Mouse (Mus musculus): ENCODE results near the gene Man1a2. TPM values are rescaled to one million over a fixed set of nuclear protein-coding genes. Genes with fewer than 3 reads are reported as not detected.

The Man1a2 gene
- total RNA-seq (2015; ENCODE audit: low replicate concordance) (14.8 and 62.5 TPM in 2 replicates), total RNA-seq (2017; ENCODE audit: low replicate concordance) (49.2 and 52.1 TPM in 2 replicates)

DNA sequence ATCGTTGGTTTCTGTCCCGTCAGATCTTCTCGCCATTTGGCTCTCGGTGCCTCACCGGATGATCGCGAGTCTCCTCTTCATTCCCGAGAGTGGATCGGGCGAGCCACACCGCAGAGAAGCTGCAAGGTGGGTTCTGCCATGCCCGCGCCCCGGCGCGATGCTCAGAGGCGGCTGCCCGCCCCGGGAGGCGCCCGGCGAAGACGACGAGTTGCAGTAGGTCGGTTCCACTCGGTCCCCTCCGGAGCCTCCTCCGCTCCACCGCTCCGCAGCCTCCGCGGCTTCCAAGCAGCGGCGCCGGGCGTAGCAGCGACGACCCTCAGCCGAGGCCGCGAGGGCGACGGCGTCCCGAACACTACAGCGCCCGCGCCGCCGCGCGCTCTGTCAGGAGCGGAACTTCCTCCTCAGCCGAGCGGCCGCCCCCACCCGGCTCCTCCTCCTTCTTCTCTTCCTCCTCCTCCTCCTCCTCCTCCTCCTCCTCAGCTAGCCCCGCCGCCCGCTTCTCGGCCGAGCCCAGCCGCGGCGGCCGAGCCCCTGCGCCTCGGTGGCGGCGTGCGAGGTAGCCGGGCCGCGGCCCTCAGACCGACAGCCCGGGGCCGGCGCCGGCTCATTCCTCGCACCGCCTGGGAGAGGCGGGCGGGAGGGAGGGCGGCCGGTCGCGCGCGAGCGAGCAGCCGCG lies at the start of gene Man1a2:
Gene Man1a2 (minus strand): TSS at position 417 of the 676 bp plus-strand sequence.
- ATAC-seq (replicated peaks; ENCODE audit: low FRiP score, poor library complexity, severe bottlenecking) = peak; percentile 81

DNA sequence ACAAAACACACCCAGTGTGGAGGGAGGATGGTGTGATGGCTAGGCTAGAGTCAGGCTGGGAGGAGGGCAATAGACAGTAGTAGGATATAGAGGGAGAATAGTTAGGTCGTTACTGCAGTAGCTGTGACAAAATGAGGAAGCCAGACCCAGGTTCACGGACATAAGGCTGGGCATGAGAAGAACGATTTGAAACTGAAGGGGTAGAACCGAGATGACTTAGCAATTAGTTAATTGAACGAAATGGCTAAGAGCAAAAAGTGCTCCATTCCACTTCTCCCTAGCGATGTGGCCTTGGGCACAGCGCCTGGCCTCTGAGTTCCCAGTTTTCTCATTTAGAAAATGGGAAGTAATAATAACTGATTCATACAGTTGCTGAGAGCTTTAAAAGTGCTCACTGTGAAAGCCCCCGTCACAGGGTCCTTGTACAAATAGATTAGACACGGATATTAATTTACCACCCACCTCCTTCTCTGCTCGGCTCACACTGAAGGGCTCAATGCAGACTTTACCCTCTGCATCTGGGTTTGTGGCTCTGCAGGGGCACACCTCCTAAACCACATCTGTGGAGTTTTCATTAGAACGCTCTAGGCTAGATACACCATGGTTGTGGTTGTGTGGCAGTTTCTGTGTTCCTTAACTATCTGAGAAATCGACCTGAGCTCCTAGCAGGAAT lies 49.3 kb upstream of the Man1a2 start:
- no peak for ATAC-seq (replicated peaks; ENCODE audit: low FRiP score, poor library complexity, severe bottlenecking)

DNA sequence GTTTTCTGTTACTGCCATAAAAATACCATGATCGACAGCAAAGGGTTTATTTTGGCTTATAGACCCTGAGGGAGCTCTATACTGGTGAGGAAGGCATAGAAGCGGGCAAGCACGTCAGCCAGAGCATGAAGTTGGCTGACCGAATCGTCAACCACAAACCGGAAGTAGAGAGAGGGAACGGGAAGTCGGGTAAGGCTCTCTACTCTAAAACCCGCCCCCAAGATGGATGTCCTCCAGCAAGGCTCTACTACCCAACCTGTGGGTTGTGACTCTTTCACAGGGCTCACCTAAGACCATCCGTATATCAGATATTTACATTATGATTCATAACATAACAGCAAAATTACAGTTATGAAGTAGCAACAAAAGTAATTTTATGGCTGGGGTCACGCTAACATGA lies 46.6 kb upstream of the Man1a2 start:
- no peak for ATAC-seq (replicated peaks; ENCODE audit: low FRiP score, poor library complexity, severe bottlenecking)

DNA sequence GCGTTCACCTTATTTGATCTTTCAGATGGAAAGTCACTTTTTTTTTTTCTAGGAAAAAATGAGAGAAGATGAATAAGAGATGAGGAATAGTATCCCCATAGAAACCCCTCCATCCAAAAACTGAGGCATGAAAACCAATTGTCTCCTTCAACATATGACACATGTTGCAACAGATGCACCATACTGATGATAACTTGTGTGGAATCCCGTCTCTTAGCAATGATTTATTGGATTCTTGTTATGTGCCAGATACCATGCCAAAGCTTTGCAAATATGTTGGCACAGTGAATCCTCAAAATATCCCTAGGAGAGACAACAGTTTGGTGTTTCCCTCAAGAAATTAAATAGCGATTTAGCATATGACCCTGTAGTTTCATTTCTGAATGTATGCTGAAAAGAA lies 46.0 kb upstream of the Man1a2 start:
- no peak for ATAC-seq (replicated peaks; ENCODE audit: low FRiP score, poor library complexity, severe bottlenecking)

DNA sequence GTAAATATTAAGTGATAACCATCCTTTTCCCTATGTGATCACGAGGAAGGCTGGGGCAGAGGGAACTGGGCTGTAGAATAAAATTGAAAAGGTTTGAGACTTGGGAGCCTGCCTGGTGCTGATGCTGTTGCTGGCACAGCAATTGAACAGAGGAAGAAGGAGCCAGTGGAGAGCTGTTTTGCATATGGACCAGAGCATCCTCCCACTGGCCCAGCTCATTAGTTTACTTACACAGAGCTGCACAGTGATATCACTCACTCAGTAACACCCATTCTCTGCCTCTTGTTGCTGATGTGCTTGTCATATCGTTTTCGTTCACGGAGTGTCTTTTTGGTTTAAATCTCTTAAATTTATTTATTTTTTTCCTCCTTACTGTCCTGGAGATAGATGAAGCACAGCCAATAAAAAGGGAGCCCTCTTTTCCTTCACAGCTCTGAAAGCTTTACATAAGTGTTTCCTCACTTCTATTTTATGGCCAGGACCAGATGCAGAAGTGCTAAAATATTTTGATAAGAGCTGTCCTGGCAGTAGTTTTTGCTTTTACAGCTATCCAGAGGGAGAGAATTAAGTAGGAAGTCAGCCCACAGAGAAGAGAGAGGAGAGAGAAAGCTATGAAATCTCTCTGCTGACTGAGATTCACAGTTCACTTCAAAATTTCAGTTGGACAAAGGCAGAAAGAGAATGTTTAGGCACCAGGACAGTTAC lies 42.9 kb upstream of the Man1a2 start:
- ATAC-seq (replicated peaks; ENCODE audit: low FRiP score, poor library complexity, severe bottlenecking) = no peak

DNA sequence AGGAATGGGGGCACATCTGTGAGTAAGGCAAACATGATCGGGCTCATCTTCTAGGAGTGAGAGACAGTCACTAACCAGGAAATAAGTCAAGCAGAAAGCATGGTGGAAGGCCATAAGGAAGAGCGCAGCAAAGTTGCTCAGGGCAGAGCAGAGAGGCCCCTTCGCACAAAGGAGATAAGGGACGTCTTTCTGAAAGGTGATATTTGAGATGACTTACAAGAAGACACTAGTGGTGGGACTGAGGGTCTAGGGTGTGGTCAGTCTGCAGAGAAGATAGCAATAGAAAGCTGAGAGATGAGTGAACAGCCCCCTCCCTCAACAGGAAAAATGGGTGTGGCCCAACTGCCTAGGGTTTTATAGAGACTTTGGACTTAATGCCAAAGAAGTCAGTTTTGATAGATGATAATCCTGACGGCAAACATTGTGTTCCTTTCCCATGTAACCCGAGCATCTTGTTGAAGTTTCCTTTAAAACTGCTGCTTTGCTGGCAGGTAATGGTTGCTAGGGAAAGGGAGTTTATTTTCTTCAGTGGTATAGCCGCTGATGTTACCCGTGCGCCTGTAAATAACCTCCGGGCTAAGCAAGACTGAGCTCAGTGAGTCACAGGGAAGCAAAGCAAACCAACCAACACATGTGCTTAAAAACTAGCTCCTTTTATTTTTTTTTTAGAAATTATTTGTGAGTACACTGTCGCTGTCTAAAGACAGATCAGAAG lies 40.8 kb upstream of the Man1a2 start:
- no peak for ATAC-seq (replicated peaks; ENCODE audit: low FRiP score, poor library complexity, severe bottlenecking)

DNA sequence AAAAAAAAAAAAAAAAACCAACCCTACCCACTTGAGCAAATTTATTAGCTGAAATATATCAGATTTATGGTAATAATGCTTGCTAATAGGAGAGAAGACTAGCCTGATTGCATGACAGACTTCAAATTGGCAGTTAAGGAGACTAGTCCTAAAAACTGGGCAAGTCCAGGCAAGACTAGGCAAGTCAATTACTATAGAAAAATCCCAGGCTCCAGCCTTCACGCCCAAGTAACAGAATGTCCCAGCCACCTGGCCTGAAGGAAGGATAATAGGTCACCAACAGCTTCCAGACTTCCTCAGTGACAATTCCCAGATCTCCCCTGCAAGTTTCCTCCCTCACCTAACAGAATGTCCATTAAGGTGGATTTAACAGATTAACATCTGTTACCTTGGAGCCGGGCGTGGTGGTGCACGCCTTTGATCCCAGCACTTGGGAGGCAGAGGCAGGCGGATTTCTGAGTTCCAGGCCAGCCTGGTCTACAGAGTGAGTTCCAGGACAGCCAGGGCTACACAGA lies 35.5 kb upstream of the Man1a2 start:
- no peak for ATAC-seq (replicated peaks; ENCODE audit: low FRiP score, poor library complexity, severe bottlenecking)

DNA sequence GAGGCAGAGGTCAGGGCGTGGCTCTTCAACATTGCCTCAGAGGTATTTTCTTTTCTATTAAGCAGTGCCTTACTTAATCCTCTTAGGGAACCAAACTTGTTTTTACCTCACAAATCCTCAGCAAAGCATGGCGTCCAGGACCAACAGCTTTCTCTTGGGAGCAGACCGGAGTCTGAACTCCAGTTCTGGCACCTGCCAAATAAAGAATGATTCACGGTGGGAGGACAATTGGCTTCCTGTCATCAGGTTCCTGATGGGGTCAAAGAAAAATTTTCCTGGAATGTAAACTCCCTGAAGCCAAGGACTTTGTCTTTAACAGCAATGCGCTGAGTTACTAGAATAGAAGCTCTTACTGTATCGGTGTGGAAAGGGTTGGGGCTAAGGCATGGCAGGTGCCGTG lies 30.9 kb upstream of the Man1a2 start:
- ATAC-seq (replicated peaks; ENCODE audit: low FRiP score, poor library complexity, severe bottlenecking) = no peak

DNA sequence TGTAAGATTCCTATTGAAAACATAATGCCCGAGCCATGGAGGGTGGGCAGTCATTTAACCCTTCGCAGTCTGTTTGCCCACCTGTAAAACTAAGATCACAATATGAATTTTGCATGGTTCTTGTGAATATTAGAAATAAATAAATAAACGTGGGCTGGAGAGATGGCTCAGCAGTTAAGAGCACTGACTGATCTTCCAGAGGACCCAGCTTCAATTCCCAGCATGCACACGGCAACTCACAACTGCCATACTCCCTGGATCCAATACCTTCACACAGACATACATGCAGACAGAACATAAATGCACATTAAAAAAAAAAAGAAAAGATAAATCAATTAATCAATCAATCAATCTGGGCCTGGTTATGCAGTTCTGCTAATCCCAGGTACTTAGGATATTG lies 30.1 kb upstream of the Man1a2 start:
- ATAC-seq (replicated peaks; ENCODE audit: low FRiP score, poor library complexity, severe bottlenecking) = no peak

DNA sequence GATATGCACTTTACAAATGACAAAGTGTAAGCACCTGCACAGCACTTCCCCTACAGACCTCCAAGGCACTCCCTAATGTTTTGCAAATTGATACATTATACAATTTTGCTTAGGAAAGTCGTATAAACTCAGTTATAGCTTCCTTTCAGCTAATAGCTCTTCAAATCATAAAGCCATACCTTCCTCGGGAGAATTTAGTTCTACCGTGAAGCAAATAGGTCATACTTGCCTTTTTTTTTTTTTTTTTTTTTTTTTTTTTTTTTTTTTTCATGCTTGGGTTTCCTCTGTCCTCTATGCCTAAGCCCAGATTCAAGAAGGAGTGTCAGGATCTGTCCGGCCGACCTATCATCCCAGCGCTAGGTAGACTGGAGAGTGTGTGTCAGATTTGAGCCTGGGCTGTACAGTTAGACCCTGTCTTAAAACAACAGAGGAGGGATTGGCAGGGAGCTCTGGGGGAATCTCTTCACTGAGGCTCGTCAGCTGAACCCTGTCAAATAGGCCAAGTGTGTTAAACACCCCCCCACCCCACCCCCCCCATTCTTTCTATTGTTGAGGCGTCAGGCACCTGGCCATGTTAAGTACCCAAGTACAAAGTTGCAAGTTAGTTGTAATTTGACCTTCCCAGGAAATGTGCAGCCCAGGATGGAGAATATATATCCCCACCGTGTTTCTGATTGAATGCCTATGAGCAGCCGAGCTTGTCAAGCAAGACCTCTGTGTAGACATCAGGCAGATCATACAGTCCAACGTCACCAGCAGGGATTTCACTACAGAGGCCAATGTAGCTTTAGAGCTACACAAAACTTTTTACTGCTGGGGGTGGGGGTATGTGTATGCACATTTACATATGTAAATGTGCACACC lies 28.1 kb upstream of the Man1a2 start:
- no peak for ATAC-seq (replicated peaks; ENCODE audit: low FRiP score, poor library complexity, severe bottlenecking)

DNA sequence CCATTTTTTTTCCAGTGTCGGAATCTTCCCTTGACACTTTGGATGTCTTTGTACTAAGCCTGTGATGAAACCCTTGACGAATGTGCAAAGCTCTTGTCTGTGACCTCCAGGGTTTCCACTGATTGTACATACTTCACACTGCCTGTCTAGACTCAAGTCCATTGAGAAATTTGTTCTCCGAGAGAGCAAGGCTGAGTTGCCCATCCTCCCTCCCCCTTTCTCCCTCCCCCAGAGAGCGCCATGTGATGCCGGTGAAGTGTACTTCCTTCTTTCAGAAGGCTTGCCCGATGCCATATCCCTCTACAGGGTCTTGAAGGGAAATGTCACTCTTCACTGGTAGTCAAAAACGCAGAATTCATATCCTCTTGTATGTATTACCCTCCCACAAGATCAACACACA lies 26.8 kb upstream of the Man1a2 start:
- no peak for ATAC-seq (replicated peaks; ENCODE audit: low FRiP score, poor library complexity, severe bottlenecking)

DNA sequence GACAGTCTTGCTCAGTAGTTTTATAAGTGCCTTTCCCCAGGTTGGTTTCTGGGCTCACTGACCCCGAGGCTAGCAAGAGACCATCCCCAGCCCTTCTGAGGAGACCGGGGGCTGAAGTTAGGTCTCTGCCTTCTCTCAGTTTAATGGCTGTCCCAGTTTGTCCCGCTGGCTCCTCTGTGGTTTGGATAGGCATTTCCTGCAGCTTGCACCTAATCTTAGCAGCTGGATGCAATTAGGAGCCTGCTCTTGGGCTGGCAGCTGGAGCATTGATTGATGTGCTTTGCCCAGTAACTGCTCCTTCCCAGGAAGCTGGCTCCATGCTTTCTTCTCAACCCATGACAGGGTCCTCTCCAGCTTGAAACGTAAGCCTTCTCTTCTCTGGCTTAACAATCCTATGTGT lies 26.2 kb upstream of the Man1a2 start:
- no peak for ATAC-seq (replicated peaks; ENCODE audit: low FRiP score, poor library complexity, severe bottlenecking)

DNA sequence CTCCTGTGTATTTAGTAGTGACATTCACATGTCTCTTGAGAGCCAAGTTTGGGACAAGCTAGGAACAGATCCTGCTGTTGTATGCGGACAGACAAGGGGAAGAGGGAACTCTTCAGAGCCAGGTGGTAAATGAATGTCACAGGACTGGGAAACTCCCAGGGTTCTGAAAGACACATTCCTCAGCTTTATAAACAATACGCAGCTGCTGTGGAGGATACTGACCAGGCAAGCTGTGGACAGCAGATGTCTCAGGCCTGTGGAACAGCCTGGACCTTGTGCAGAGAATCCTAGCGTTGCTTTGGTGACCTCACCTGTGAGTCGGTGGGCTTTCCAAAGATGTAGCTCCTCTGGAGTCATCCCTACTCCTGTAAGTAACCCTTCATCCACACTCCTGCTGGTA lies 21.8 kb upstream of the Man1a2 start:
- ATAC-seq (replicated peaks; ENCODE audit: low FRiP score, poor library complexity, severe bottlenecking) = no peak

DNA sequence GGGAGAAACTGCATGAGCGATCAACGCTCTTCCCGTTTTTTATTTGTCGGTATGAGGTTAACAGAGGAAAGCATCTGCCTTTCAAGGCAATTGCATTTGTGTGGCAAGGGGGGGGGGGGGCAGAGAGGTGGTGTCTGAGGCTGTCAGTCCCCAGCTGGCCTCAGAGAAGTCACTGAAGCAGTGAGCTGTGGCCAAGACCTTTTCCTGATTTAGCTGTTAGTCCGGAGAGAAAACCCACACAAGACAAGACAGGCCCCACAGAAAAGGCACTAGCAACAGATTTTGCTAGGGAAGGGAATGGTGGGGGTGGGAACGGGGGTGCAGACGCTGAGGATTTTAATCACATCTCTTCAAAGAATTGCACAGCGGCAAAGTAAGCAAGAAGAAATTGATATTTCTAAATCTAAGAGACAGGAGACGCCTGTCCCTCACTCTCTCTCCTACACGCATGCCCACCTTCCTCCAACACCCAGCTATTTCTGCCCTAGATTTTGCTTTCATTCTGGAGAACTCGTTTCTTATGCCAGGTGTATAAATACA lies 19.9 kb upstream of the Man1a2 start:
- ATAC-seq (replicated peaks; ENCODE audit: low FRiP score, poor library complexity, severe bottlenecking) = no peak

DNA sequence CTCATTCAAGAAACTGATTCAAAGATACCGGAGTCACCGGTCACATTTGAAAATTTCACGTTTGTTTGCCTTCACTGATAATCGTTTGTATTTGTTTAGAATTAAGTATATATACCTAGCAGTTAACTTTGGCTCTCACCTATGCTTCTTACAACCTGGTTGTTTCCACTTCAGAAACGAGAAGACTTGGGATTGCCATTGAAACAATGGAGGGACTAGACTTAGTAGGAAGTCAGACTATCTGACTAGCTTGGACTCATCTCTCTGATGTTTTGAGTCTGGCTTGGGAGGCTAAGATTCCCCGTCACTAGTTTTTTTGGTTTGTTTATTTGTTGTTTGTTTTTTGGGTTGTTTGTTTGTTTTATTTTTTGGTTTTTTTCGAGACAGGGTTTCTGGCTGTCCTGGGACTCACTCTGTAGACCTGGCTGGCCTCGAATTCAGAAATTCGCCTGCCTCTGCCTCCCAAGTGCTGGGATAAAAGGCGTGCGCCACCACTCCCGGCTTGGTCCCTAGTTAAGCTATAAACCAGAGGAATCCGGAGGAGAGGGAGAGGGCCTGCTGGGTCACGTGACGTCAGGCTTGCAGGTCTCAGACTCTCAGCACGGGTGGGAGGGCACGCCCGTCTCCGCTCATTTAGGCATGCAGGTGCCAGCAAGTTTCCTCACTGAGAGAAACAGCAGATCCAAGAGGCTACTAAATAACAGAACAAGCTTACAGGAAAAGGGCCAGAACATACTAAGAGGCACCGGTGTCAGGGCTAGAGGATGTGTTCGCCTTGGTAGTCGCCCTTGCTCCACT lies 18.7 kb upstream of the Man1a2 start:
- ATAC-seq (replicated peaks; ENCODE audit: low FRiP score, poor library complexity, severe bottlenecking) = no peak

DNA sequence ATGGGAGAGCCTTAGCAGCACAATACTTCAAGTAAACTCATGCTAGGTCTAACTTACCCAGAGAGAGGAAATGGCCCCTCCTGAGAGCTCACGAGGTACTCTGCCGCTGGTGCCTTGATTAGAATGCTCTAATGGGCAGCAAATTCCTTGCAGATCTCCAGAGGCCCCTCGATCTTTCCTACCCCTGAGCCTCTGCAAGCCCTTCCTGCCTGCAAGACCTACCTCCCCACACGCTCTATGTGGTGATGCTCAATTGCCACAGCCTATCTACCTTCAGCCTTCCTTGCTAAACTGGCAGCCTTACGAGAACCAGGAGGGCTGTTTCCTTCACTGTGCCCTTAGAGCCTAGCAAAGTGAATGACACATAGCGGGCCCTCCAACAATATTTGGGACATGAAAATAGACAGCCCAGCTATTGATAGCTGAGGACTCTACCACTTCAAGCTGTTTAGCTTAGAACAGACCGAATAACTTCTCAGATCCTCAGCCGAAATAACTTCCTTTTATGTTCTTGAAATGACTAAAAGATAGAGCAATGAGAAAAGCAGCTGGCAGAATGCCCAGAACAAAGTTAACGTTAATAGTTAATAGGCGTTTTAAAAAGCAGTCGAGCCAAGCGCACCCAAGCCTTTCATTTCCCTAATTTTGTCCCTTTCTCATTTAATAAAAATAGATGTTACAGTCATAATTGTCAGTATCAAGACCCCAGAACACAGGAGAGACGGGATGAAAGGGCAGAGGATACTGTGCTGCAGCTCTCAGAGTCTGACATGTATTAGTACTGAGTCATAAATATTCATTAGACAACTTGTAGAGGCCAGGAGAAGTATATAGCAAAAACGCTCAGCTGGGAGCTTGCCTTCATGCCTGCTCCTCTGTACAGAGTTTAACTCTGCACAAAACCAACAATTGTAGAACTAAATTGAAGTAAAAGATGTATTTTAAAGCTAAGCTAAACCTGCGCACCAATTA lies 17.9 kb upstream of the Man1a2 start:
- peak; percentile 49; the same call in 1 of the 2 replicates for ATAC-seq (replicated peaks; ENCODE audit: low FRiP score, poor library complexity, severe bottlenecking)

DNA sequence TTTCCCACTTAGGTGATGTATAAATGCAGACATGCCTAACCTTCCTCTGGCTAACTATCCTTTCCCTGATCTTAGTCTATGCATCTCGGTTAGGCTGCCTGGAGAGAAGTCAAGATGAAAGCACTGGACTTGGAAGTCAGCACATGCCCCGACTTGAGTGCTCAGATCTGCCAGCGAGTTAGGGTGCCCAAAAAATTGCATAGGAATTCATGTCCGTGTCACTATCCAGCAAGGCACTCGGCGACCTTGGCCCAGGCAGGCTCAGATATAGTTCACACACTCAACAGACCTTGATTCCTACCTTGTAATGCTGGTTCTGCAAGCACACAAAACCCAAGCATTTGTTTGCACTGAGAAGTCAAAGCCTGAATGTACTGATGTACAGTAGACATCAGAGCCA lies 3.4 kb upstream of the Man1a2 start:
- ATAC-seq (replicated peaks; ENCODE audit: low FRiP score, poor library complexity, severe bottlenecking) = no peak
